Mouse (Mus musculus) liver, postnatal 0 days (tissue): Measurements from ENCODE around the gene Rcbtb2. TPM values are rescaled to one million over a fixed set of nuclear protein-coding genes. Genes with fewer than 3 reads are reported as not detected.

ENCODE experiments used
- ATAC-seq: fragments of 200-750 bp; cut with Nextera tagmentation; 2 replicates; pipeline ENCODE4 v1.8.0; 2017; ENCODE audit warnings: mild to moderate bottlenecking, moderate library complexity
- DNase-seq: peaks from one replicate; pipeline ENCODE4 v3.0.0-alpha.2; 2016
- H3K27ac ChIP-seq: fragments of 300-500 bp; sonication (generic); 2 replicates; pipeline ENCODE4 v1.5.1; 2014; ENCODE audit warnings: antibody characterized with exemption, moderate library complexity, mild to moderate bottlenecking, low read depth
- H3K27me3 ChIP-seq: fragments of 300-500 bp; sonication (generic); 2 replicates; pipeline ENCODE4 v1.6.1; 2014; ENCODE audit warnings: low read length, control low read depth, mixed read lengths; ENCODE audit not compliant: insufficient read depth
- H3K36me3 ChIP-seq: fragments of 300-500 bp; sonication (generic); replicated peaks from 2 replicates; pipeline ENCODE4 v1.6.1; 2014; ENCODE audit warnings: mild to moderate bottlenecking, control low read depth, low read length, moderate library complexity, mixed read lengths; ENCODE audit not compliant: insufficient read depth
- H3K4me1 ChIP-seq: fragments of 300-500 bp; sonication (generic); 2 replicates; pipeline ENCODE4 v1.6.1; 2014; ENCODE audit warnings: antibody characterized with exemption, mild to moderate bottlenecking, control low read depth; ENCODE audit not compliant: insufficient read depth
- H3K4me2 ChIP-seq: fragments of 300-500 bp; sonication (generic); 2 replicates; pipeline ENCODE4 v1.6.1; 2014; ENCODE audit warnings: low read depth, mild to moderate bottlenecking, low read length, moderate library complexity, mixed read lengths
- H3K4me3 ChIP-seq: fragments of 300-500 bp; sonication (generic); 2 replicates; pipeline ENCODE4 v1.5.1; 2014; ENCODE audit warnings: low read depth, low read length
- H3K9ac ChIP-seq: fragments of 300-500 bp; sonication (generic); replicated peaks from 2 replicates; pipeline ENCODE4 v1.6.1; 2014; ENCODE audit warnings: mild to moderate bottlenecking, moderate library complexity
- H3K9me3 ChIP-seq: fragments of 300-500 bp; sonication (generic); 2 replicates; pipeline ENCODE4 v1.6.1; 2016; ENCODE audit warnings: mild to moderate bottlenecking, control low read depth, low read length, mixed read lengths
- CTCF ChIP-seq: sonication (generic); IDR thresholded peaks from 2 replicates; pipeline ENCODE4 v1.5.1; 2016; ENCODE audit warnings: antibody characterized with exemption, low read depth
- EP300 ChIP-seq: IDR thresholded peaks from 2 replicates; pipeline ENCODE4 v1.6.1; 2016; ENCODE audit warnings: antibody characterized with exemption, low read depth, mild to moderate bottlenecking
- WGBS: fragments of 180-500 bp; shearing (Covaris S2); extraction: QIAGEN DNeasy Blood & Tissue Kit; methylation state at CpG from one replicate; pipeline ENCODE4 v1.1.7; 2014; ENCODE audit not compliant: insufficient replicate concordance; 5-methylcytosine and 5-hydroxymethylcytosine counted together
- polyA plus RNA-seq: library from polyadenylated mRNA; unstranded; fragments of >200 nt; fragmentation: Nextera tagmentation; extraction: Ambion mirVana; gene quantifications from 2 replicates; pipeline ENCODE4 v1.2.1, GENCODE M21; 2015

Rcbtb2 gene
- polyA plus RNA-seq, 1 experiment from 2014 or later = 29.9 TPM

DNA sequence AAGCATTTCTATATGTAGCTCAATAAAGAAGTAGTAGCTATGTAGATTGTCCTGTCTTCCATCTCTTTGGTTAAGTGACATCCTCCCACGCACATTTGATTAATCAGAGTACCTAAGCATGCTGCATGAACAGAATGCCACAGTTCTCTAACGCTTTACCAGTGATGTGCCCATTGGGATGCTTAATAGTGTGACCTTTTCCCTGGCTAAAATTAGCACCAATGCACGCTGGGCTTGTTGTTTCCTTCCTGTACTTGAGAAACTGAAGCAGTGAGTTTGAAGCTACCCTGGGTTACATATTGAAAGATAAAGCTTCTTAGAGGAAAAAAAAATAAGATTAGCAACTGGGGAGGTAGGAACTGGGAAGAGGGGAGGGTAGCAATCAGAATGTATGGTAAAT is 81.2 kb downstream of the Rcbtb2 start:
- Histone ChIP-seq H3K27ac (no peak overlapping the region), H3K4me3 (no peak overlapping the region), H3K9me3 (no peaks in the 10 kb centered on the region), H3K9ac (no peak overlapping the region), H3K27me3 (no peaks in the 10 kb centered on the region), H3K36me3 (peaks cover 16% of the 10 kb centered on the region), H3K4me2 (no peak overlapping the region), H3K4me1 (0 out of 2 replicates have a peak, but pooled peaks cover 5% of the 10 kb centered on the region)
- TF ChIP-seq EP300 (no peak), CTCF (no peak)
- DNase-seq (no peak), ATAC-seq (no peak)
- 68% methylated on average over 3 of the region's 3 CpGs for WGBS

DNA sequence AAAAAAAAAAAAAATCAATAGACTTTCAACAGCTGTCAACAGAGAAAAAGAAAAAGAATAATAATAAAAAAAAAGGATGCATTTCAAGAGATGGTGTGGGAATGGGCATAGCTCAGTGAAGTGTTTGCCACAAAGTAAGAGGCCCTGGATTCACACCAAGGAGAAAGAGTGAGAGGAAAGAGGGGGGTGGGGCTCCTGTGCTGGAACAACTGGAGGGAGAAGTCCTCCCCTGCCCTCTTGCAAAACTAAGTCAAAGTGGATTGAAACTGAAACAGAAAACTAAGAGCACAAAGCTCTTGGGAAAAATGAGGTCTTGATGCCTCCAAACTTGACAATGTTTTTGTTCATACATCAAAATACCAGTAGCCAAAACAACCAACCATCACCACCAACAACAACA is 86.4 kb downstream of the Rcbtb2 start:
- Histone ChIP-seq H3K27me3 (no peaks in the 10 kb centered on the region), H3K36me3 (peaks cover 19% of the 10 kb centered on the region), H3K9me3 (no peaks in the 10 kb centered on the region), H3K27ac (peak overlapping the region; percentile 92), H3K9ac (no peak overlapping the region), H3K4me3 (no peak overlapping the region), H3K4me2 (peak overlapping the region; percentile 39), H3K4me1 (no peaks in the 10 kb centered on the region)
- DNase-seq (peak; percentile 42), ATAC-seq (peak; percentile 50; the same call in 1 of the 2 replicates)
- no peak for TF ChIP-seq CTCF
- TF ChIP-seq EP300 = peak; percentile 52

DNA sequence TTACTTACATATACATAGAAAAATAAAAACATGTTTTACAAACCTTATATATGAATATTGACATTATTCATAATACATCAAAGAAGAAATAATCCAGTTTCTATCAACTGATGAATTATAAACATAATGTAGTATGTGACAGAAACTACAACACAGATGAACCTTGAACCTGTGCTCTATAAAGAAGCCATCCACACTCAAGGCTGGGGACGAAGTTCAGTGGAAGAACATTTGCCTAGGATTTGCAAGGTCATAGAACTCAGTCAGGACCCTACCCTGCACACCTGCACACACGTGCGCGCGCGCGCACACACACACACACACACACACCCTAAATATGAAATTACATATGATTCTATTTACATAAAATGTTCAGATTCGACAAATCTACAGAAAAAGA is 87.4 kb downstream of the Rcbtb2 start:
- Histone ChIP-seq H3K27ac (no peak overlapping the region), H3K9ac (no peak overlapping the region), H3K36me3 (peaks cover 19% of the 10 kb centered on the region), H3K9me3 (no peaks in the 10 kb centered on the region), H3K4me2 (no peak overlapping the region), H3K4me1 (no peaks in the 10 kb centered on the region), H3K27me3 (no peaks in the 10 kb centered on the region), H3K4me3 (no peak overlapping the region)
- ATAC-seq = 0 out of 2 replicates have a peak, but pooled peaks have one; percentile 40
- TF ChIP-seq EP300 = no peak
- TF ChIP-seq CTCF = no peak
- no peak for DNase-seq
- WGBS = 87% methylated on average over 8 of the region's 8 CpGs

DNA sequence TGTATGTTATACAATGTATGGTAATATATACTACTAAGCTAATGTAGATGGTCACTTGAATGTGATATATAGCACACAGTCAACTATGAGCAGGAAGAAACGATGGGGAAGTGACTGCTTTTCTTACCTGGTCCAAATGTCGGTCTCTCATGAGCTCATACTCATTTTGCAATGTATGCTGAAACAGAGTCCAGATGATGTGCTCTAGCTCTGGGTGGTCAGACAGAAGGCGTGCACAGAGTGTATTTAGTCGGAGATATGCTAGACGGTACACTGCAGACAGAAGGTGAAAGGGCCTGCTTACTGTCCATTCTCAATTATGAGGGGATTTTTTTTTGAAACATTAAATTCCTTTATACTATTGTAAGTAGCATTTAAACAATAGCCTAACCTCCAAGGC is 88.6 kb downstream of the Rcbtb2 start:
- Histone ChIP-seq H3K36me3 (peaks cover 25% of the 10 kb centered on the region), H3K27ac (peak overlapping the region; percentile 65), H3K27me3 (no peaks in the 10 kb centered on the region), H3K9me3 (no peaks in the 10 kb centered on the region), H3K4me3 (no peak overlapping the region), H3K4me1 (no peaks in the 10 kb centered on the region), H3K4me2 (no peak overlapping the region), H3K9ac (no peak overlapping the region)
- DNase-seq (peak; percentile 20), ATAC-seq (peak; percentile 95)
- TF ChIP-seq EP300 (peak; percentile 57; the same call in 1 of the 2 replicates), CTCF (no peak)
- 71% methylated on average over 5 of the region's 5 CpGs for WGBS

DNA sequence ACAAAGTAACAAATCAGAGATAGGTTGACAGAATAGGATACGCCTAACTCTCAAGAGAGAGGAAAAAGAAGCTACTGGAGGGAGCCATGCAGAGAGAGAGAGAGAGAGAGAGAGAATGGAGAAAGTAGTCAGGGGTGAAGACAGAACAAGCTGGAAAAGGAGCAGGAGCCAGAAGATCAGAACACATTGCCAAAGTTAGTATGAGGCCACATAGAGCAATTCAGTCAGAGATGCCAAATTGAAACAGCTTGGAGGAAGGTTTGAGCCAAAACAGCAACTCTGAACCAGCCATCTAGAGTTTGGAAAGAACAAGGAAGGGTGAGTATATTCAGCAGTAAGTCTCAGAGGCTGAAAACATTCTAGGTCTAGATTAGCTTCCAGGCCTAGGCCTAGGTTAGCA is 94.2 kb downstream of the Rcbtb2 start:
- no peak for TF ChIP-seq CTCF
- no peak for TF ChIP-seq EP300
- no peak overlapping the region for H3K9ac ChIP-seq
- no peak for ATAC-seq
- no peaks in the 10 kb centered on the region for H3K27me3 ChIP-seq
- H3K4me3 ChIP-seq = no peak overlapping the region
- H3K9me3 ChIP-seq = no peaks in the 10 kb centered on the region
- DNase-seq = no peak
- H3K27ac ChIP-seq = no peak overlapping the region
- H3K4me2 ChIP-seq = no peak overlapping the region
- peaks cover 18% of the 10 kb centered on the region for H3K36me3 ChIP-seq
- H3K4me1 ChIP-seq = no peaks in the 10 kb centered on the region
- 96% methylated on average over 1 of the region's 1 CpGs for WGBS

DNA sequence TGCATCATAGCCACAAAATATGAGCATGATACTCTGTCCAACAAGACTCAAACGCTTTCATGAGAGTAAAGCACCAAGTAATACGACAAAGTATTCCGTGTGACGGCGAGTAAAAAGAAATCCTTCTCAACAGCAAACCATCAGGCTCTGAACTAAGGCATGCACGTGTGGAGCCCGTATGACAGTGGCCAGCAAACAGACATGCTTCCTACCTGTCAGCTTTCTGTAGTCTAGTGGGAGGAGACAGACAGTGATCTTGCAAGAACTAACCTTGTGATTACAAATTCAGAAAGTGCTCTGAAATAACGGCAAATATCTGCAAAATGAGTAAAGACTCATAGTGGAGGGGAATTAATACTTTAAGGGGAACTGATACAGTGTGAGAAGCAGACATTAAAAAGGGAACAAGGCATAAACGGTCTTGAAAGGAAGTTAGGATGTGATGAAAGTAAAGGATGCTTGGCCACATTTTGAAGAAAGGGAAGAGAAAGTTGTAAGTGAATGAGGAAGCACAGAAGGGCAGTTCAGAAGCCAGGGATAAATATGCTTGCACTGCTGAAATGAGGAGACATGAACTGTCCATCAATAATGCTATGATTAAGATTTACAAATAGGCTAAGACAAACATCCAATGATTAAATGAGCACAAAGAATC is 99.6 kb downstream of the Rcbtb2 start:
- H3K27ac ChIP-seq = peak overlapping the region; percentile 44; the same call in 1 of the 2 replicates
- 60% methylated on average over 9 of the region's 9 CpGs for WGBS

DNA sequence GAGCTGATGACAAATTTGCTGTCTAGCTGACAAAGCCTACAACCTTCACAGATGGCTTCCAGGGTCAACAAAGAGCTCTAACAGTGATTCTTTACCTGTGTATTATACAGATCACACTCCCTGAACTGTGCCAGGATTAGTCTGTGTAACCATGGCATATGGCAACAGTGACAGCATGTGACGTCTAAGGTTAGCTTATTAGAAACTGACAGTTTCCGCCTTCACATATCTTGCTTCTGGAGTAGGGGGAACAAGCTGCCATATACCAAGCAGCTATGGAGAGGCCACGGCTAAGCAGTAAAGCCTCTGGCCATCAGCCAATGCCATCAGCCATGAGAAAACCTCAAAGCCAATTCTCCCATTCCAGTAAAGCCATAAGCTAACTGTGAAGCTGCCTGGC is 103.5 kb downstream of the Rcbtb2 start:
- Histone ChIP-seq H3K36me3 (0 out of 2 replicates have a peak, but pooled peaks cover 3% of the 10 kb centered on the region), H3K9me3 (no peaks in the 10 kb centered on the region), H3K4me3 (no peak overlapping the region), H3K9ac (no peak overlapping the region), H3K27me3 (no peaks in the 10 kb centered on the region), H3K4me1 (no peaks in the 10 kb centered on the region), H3K4me2 (no peak overlapping the region), H3K27ac (no peak overlapping the region)
- 90% methylated on average over 3 of the region's 3 CpGs for WGBS
- ATAC-seq = no peak
- no peak for DNase-seq
- TF ChIP-seq CTCF = no peak
- no peak for TF ChIP-seq EP300

More for the DNA sequence above, 99.6 kb downstream of the Rcbtb2 start:
- TF ChIP-seq EP300 = no peak
- Histone ChIP-seq H3K9ac (no peak overlapping the region), H3K4me1 (no peaks in the 10 kb centered on the region), H3K4me2 (no peak overlapping the region), H3K9me3 (no peaks in the 10 kb centered on the region), H3K4me3 (no peak overlapping the region), H3K27me3 (no peaks in the 10 kb centered on the region), H3K36me3 (no peaks in the 10 kb centered on the region)
- peak; percentile 36 for ATAC-seq
- no peak for DNase-seq
